Mouse (Mus musculus): ENCODE data around the gene Slc2a3. TPM values are rescaled to one million over a fixed set of nuclear protein-coding genes. Genes with fewer than 3 reads are reported as not detected.
"Not testable (repeated sequence)": the region's sequence is repeated elsewhere in the genome, so short reads cannot be mapped to it uniquely, and the experiment has no call there.

Gene Slc2a3
- polyA plus RNA-seq, 1 experiment from 2014 or later: 100 TPM

GRCm38 (mm10) chr6:122699628-122700027 lies 101.8 kb downstream of the Slc2a3 start:
- H3K27me3 ChIP-seq; H3K4me3 ChIP-seq; H3K27ac ChIP-seq; ATAC-seq (ENCODE audit: insufficient number of reproducible peaks, low FRiP score, low TSS enrichment, low read depth); H3K9me3 ChIP-seq; H3K36me3 ChIP-seq; H3K4me2 ChIP-seq; H3K9ac ChIP-seq: not testable (repeated sequence)
- peaks cover 11% of the 10 kb centered on the region for H3K4me1 ChIP-seq
- 80% methylated on average over 2 of the region's 2 CpGs for WGBS

GRCm38 (mm10) chr6:122695398-122695797 lies 106.0 kb downstream of the Slc2a3 start:
- Histone ChIP-seq H3K4me3 (no peak overlapping the region), H3K9me3 (no peaks in the 10 kb centered on the region), H3K27me3 (no peaks in the 10 kb centered on the region), H3K4me1 (no peaks in the 10 kb centered on the region), H3K36me3 (no peaks in the 10 kb centered on the region), H3K9ac (no peak overlapping the region), H3K27ac (no peak overlapping the region), H3K4me2 (no peak overlapping the region)
- no peak for ATAC-seq (ENCODE audit: insufficient number of reproducible peaks, low FRiP score, low TSS enrichment, low read depth)
- WGBS: 83% methylated on average over 3 of the region's 3 CpGs

GRCm38 (mm10) chr6:122690082-122690481 lies 111.4 kb downstream of the Slc2a3 start:
- Histone ChIP-seq H3K9me3 (no peaks in the 10 kb centered on the region), H3K27me3 (no peaks in the 10 kb centered on the region), H3K9ac (no peak overlapping the region), H3K4me3 (no peak overlapping the region), H3K4me2 (no peak overlapping the region), H3K4me1 (no peaks in the 10 kb centered on the region), H3K27ac (no peak overlapping the region), H3K36me3 (no peaks in the 10 kb centered on the region)
- ATAC-seq (ENCODE audit: insufficient number of reproducible peaks, low FRiP score, low TSS enrichment, low read depth): no peak
- WGBS: 81% methylated on average over 5 of the region's 5 CpGs

GRCm38 (mm10) chr6:122689411-122690055 lies 111.9 kb downstream of the Slc2a3 start:
- Histone ChIP-seq H3K27ac (no peak overlapping the region), H3K27me3 (no peaks in the 10 kb centered on the region), H3K9me3 (no peaks in the 10 kb centered on the region), H3K36me3 (no peaks in the 10 kb centered on the region), H3K4me2 (no peak overlapping the region), H3K4me3 (no peak overlapping the region), H3K9ac (no peak overlapping the region), H3K4me1 (no peaks in the 10 kb centered on the region)
- ATAC-seq (ENCODE audit: insufficient number of reproducible peaks, low FRiP score, low TSS enrichment, low read depth): no peak
- 78% methylated on average over 6 of the region's 6 CpGs for WGBS

GRCm38 (mm10) chr6:122686709-122687108 lies 114.7 kb downstream of the Slc2a3 start:
- no peaks in the 10 kb centered on the region for H3K27me3 ChIP-seq
- H3K27ac ChIP-seq: no peak overlapping the region
- no peaks in the 10 kb centered on the region for H3K4me1 ChIP-seq
- H3K36me3 ChIP-seq: no peaks in the 10 kb centered on the region
- WGBS: 90% methylated on average over 13 of the region's 13 CpGs
- H3K9ac ChIP-seq: no peak overlapping the region
- H3K4me2 ChIP-seq: no peak overlapping the region
- ATAC-seq (ENCODE audit: insufficient number of reproducible peaks, low FRiP score, low TSS enrichment, low read depth): no peak
- H3K4me3 ChIP-seq: no peak overlapping the region
- H3K9me3 ChIP-seq: no peaks in the 10 kb centered on the region

GRCm38 (mm10) chr6:122682646-122683045 lies 118.8 kb downstream of the Slc2a3 start:
- Histone ChIP-seq H3K27me3 (no peaks in the 10 kb centered on the region), H3K36me3 (no peaks in the 10 kb centered on the region), H3K4me2 (no peak overlapping the region), H3K9me3 (no peaks in the 10 kb centered on the region), H3K9ac (no peak overlapping the region), H3K4me3 (no peak overlapping the region), H3K27ac (no peak overlapping the region), H3K4me1 (no peaks in the 10 kb centered on the region)
- no peak for ATAC-seq (ENCODE audit: insufficient number of reproducible peaks, low FRiP score, low TSS enrichment, low read depth)
- 80% methylated on average over 3 of the region's 3 CpGs for WGBS

Small RNA genes lying within 50 kb of the gene (microRNA-seq; reads per million reads assigned to microRNA genes)
- not detected for gene Mir7231

Other genes with a start within 250 kb of the Slc2a3 start
- gene Aicda, start 247.8 kb downstream of the Slc2a3 start, polyA plus RNA-seq (2015; fragmentation: Nextera tagmentation; extraction: Ambion mirVana): 0.18 and 0.19 TPM in 2 replicates
- gene Apobec1, start 199.2 kb downstream of the Slc2a3 start, polyA plus RNA-seq (2015; fragmentation: Nextera tagmentation; extraction: Ambion mirVana): 4.0 and 4.5 TPM in 2 replicates
- 0.24 and 0.27 TPM in 2 replicates for gene Gdf3, start 191.6 kb downstream of the Slc2a3 start, polyA plus RNA-seq (2015; fragmentation: Nextera tagmentation; extraction: Ambion mirVana)
- gene Dppa3, start 175.2 kb downstream of the Slc2a3 start, polyA plus RNA-seq (2015; fragmentation: Nextera tagmentation; extraction: Ambion mirVana): not detected in 2 replicates
- gene Nanog, start 94.2 kb downstream of the Slc2a3 start, polyA plus RNA-seq (2015; fragmentation: Nextera tagmentation; extraction: Ambion mirVana): 0.17 and 0.20 TPM in 2 replicates
- gene Foxj2, start 18.3 kb upstream of the Slc2a3 start, polyA plus RNA-seq (2015; fragmentation: Nextera tagmentation; extraction: Ambion mirVana): 6.7 and 7.1 TPM in 2 replicates
- 3.9 and 4.6 TPM in 2 replicates for gene C3ar1, start 54.5 kb upstream of the Slc2a3 start, polyA plus RNA-seq (2015; fragmentation: Nextera tagmentation; extraction: Ambion mirVana)
- 59.4 and 61.7 TPM in 2 replicates for gene Necap1, start 72.8 kb upstream of the Slc2a3 start, polyA plus RNA-seq (2015; fragmentation: Nextera tagmentation; extraction: Ambion mirVana)
- 4.4 and 7.3 TPM in 2 replicates for gene Clec4a1, start 120.2 kb upstream of the Slc2a3 start, polyA plus RNA-seq (2015; fragmentation: Nextera tagmentation; extraction: Ambion mirVana)
- 4.9 and 5.4 TPM in 2 replicates for gene Clec4a3, start 150.9 kb upstream of the Slc2a3 start, polyA plus RNA-seq (2015; fragmentation: Nextera tagmentation; extraction: Ambion mirVana)
- not detected in 2 replicates for gene Clec4a4, start 188.7 kb upstream of the Slc2a3 start, polyA plus RNA-seq (2015; fragmentation: Nextera tagmentation; extraction: Ambion mirVana)
- gene Clec4b1, start 248.3 kb upstream of the Slc2a3 start, polyA plus RNA-seq (2015; fragmentation: Nextera tagmentation; extraction: Ambion mirVana): not detected in 2 replicates

All from limb, embryonic 15.5 days (tissue).